In genomic region chr11:53662794-53663674, GRCm38 (mm10) we compare ENCODE assay signal across 16 mouse cellular contexts. TPM values are rescaled to one million over a fixed set of nuclear protein-coding genes. Genes with fewer than 3 reads are reported as not detected.
DNase-seq lines count a peak whose midpoint lies in the region; TF ChIP-seq lines count a peak whose summit lies in the region.
"Had no signal": no experiment of that assay in that cellular context is flagged by ENCODE, and none has a peak within 500 bp of the region (broad histone marks: within the 10 kb centered on the region; RNA-seq: fewer than 3 reads in every experiment).

No protein-coding gene starts in this region.

- no peak overlapping the region for H3K27ac ChIP-seq in kidney, adult 2 months (ENCODE audit: insufficient read depth, low read depth, low read length)
- no peak overlapping the region for H3K27ac ChIP-seq in hindbrain, embryonic 10.5 days
- H3K27ac ChIP-seq: liver, embryonic 12.5 days; midbrain, embryonic 12.5 days had no signal

- no peak for TF ChIP-seq POLR2A in kidney, adult 2 months (IDR thresholded peaks at IDR 0.05; ENCODE audit: low read depth, low read length)

- intact Hi-C loops in left cerebral cortex, postnatal 14 days (cut with DNase I), result no loop called here

- WGBS in kidney, adult 2 months, result 68% methylated on average over 14 of the region's 14 CpGs
- 87% methylated on average over 14 of the region's 14 CpGs for WGBS in hindbrain, embryonic 10.5 days

- no peak for TF ChIP-seq CTCF in kidney, adult 2 months (conservative IDR thresholded peaks at IDR 0.05; ENCODE audit: insufficient read depth, insufficient read length, low read depth, low read length)

- H3K4me1 ChIP-seq in kidney, adult 2 months (ENCODE audit: control insufficient read depth, insufficient read depth, low read length), result no peaks in the 10 kb centered on the region
- H3K4me1 ChIP-seq in hindbrain, embryonic 10.5 days (replicated peaks), result no peaks in the 10 kb centered on the region
- H3K4me1 ChIP-seq: midbrain, embryonic 12.5 days had no signal

- H3K9me3 ChIP-seq in hindbrain, embryonic 10.5 days, result no peaks in the 10 kb centered on the region
- H3K9me3 ChIP-seq: liver, embryonic 12.5 days; midbrain, embryonic 12.5 days had no signal

- H3K36me3 ChIP-seq in kidney, adult 2 months (ENCODE audit: control insufficient read depth, insufficient read depth, low read length), result no peaks in the 10 kb centered on the region; the same call in 1 of the 2 replicates
- H3K36me3 ChIP-seq in hindbrain, embryonic 10.5 days, result peaks cover 32% of the 10 kb centered on the region

- no peak overlapping the region for H3K4me3 ChIP-seq in kidney, adult 2 months (ENCODE audit: insufficient read depth, low read depth, low read length)
- H3K4me3 ChIP-seq in hindbrain, embryonic 10.5 days, result no peak overlapping the region
- H3K4me3 ChIP-seq: liver, embryonic 12.5 days; midbrain, embryonic 12.5 days had no signal

- H3K27me3 ChIP-seq in kidney, adult 2 months (replicated peaks; ENCODE audit: control insufficient read depth, insufficient read depth, low read length), result no peaks in the 10 kb centered on the region
- no peaks in the 10 kb centered on the region for H3K27me3 ChIP-seq in hindbrain, embryonic 10.5 days (ENCODE audit: insufficient read depth, poor library complexity, severe bottlenecking)
- H3K27me3 ChIP-seq: liver, embryonic 12.5 days; midbrain, embryonic 12.5 days had no signal

- peak; percentile 7 for DNase-seq in cerebellum, adult 8-10 months
- no peak for DNase-seq in cerebellum, adult 11 months
- DNase-seq in right cerebral cortex, adult 18-20 months, result peak; percentile 74
- no peak for DNase-seq in right cerebral cortex, postnatal 4 days
- DNase-seq in left cerebral cortex, postnatal 14 days (ENCODE audit: low spot score in 2 of 2), result peak; percentile 31 to 54
- DNase-seq in ovary, postnatal 10 days (ENCODE audit: low spot score), result no peak
- no peak for DNase-seq in kidney, adult 2 months
- no peak for DNase-seq in hindbrain, embryonic 10.5 days (ENCODE audit: low spot score)
- DNase-seq: kidney, postnatal 25 days had no signal

RNA-seq across cellular contexts. Expression of gene Il13, which starts 28.5 kb away (rescaled TPM):
- not detected for total RNA-seq in left cerebral cortex, postnatal 14 days (2021)
- polyA plus RNA-seq in kidney, adult 2 months (2012; rRNA removed), result not detected in 2 replicates
- not detected in 2 replicates for polyA plus RNA-seq in hindbrain, embryonic 10.5 days (2016; fragmentation: Nextera tagmentation; extraction: Ambion mirVana)
- total RNA-seq: heart, postnatal 25 days; neutrophil, adult 5-6 weeks had no signal
- polyA plus RNA-seq: C2C12; forebrain, embryonic 16.5 days; liver, embryonic 12.5 days; midbrain, embryonic 12.5 days; stomach, embryonic 14.5 days had no signal

RNA-seq across cellular contexts. Expression of gene Rad50, which starts 44.1 kb away (rescaled TPM):
- 1 to 10 TPM; 8.2 to 9.0 TPM for total RNA-seq in left cerebral cortex, postnatal 14 days (2021)
- polyA plus RNA-seq in kidney, adult 2 months (2012; rRNA removed), result 3.0 and 4.0 TPM in 2 replicates
- 13.7 and 21.9 TPM in 2 replicates for polyA plus RNA-seq in hindbrain, embryonic 10.5 days (2016; fragmentation: Nextera tagmentation; extraction: Ambion mirVana)

RNA-seq across cellular contexts. Expression of gene Il4, which starts 44.6 kb away (rescaled TPM):
- not detected for total RNA-seq in left cerebral cortex, postnatal 14 days (2021)
- polyA plus RNA-seq in kidney, adult 2 months (2012; rRNA removed), result not detected in 2 replicates
- 0.66 and 1.2 TPM in 2 replicates for polyA plus RNA-seq in hindbrain, embryonic 10.5 days (2016; fragmentation: Nextera tagmentation; extraction: Ambion mirVana)
- total RNA-seq: heart, postnatal 25 days had no signal
- polyA plus RNA-seq: C2C12 had no signal

RNA-seq across cellular contexts. Expression of gene Il5, which starts 57.6 kb away (rescaled TPM):
- not detected for total RNA-seq in left cerebral cortex, postnatal 14 days (2021)
- 0.08 TPM in 1 of 2 replicates, not detected in the other for polyA plus RNA-seq in kidney, adult 2 months (2012; rRNA removed)
- not detected in 2 replicates for polyA plus RNA-seq in hindbrain, embryonic 10.5 days (2016; fragmentation: Nextera tagmentation; extraction: Ambion mirVana)
- total RNA-seq: heart, postnatal 25 days; neutrophil, adult 5-6 weeks had no signal
- polyA plus RNA-seq: C2C12; forebrain, embryonic 16.5 days; liver, embryonic 12.5 days; midbrain, embryonic 12.5 days; stomach, embryonic 14.5 days had no signal

Comparison
In these comparisons a context has a peak if more than half of its experiments do, and no peak if none do; other contexts are left out.
1. DNase-seq: peak in cerebellum, adult 8-10 months (single experiment), right cerebral cortex, adult 18-20 months (single experiment) and left cerebral cortex, postnatal 14 days (2 of 2); none in cerebellum, adult 11 months (single experiment), right cerebral cortex, postnatal 4 days (single experiment), ovary, postnatal 10 days (single experiment), kidney, adult 2 months (single experiment) and hindbrain, embryonic 10.5 days (single experiment).